Mouse (Mus musculus) MEL (cell line): Measurements from ENCODE around the gene Kcnb1.

Source experiments
- CHD1 ChIP-seq: IDR thresholded peaks from 2 replicates; pipeline ENCODE4 v1.6.1; 2012; ENCODE audit warnings: low read depth, mild to moderate bottlenecking, inconsistent platforms, low read length, improper control_type of control experiment
- CTCF ChIP-seq, 3 experiments: IDR thresholded peaks in 2 of 3; conservative IDR thresholded peaks in 1 of 3; 2 replicates each; pipeline ENCODE4 v1.5.1; 2011 to 2012; ENCODE audit warnings: low read length in 3 of 3, low read depth in 2 of 3, mild to moderate bottlenecking in 2 of 3, improper control_type of control experiment in 1 of 3, inconsistent platforms in 1 of 3, mixed read lengths in 1 of 3, moderate library complexity in 1 of 3; ENCODE audit not compliant: control insufficient read depth in 1 of 3, insufficient read depth in 1 of 3, poor library complexity in 1 of 3, severe bottlenecking in 1 of 3
- E2F4 ChIP-seq: IDR thresholded peaks from 2 replicates; pipeline ENCODE4 v1.6.1; 2011; ENCODE audit warnings: low read depth, low read length, improper control_type of control experiment, borderline replicate concordance
- EP300 ChIP-seq, 2 experiments: IDR thresholded peaks; 2 replicates each; pipeline ENCODE4 v1.6.1; 2011; ENCODE audit warnings: improper control_type of control experiment in 2 of 2, low read length in 2 of 2, low read depth in 1 of 2, mild to moderate bottlenecking in 1 of 2
- GATA1 ChIP-seq: IDR thresholded peaks from 2 replicates; pipeline ENCODE4 v1.6.1; 2011; ENCODE audit warnings: low read depth, low read length, improper control_type of control experiment
- MAFK ChIP-seq: IDR thresholded peaks from 2 replicates; pipeline ENCODE4 v1.6.1; 2011; ENCODE audit warnings: low read depth, mild to moderate bottlenecking, low read length, improper control_type of control experiment, borderline replicate concordance
- MAX ChIP-seq: IDR thresholded peaks from 2 replicates; pipeline ENCODE4 v1.6.1; 2011; ENCODE audit warnings: low read length, improper control_type of control experiment
- NELFE ChIP-seq: IDR thresholded peaks from 2 replicates; pipeline ENCODE4 v1.6.1; 2011; ENCODE audit warnings: low read depth, low read length, improper control_type of control experiment
- NRF1 ChIP-seq: IDR thresholded peaks from 2 replicates; pipeline ENCODE4 v1.6.1; 2014; ENCODE audit warnings: low read depth, mild to moderate bottlenecking, inconsistent platforms, low read length, improper control_type of control experiment, moderate library complexity; ENCODE audit not compliant: poor library complexity, insufficient read depth, severe bottlenecking
- POLR2A ChIP-seq, 2 experiments: IDR thresholded peaks; 2 replicates each; pipeline ENCODE4 v1.6.1; 2011 to 2012; ENCODE audit warnings: low read length in 2 of 2, mild to moderate bottlenecking in 2 of 2, control low read depth in 1 of 2, improper control_type of control experiment in 1 of 2, low read depth in 1 of 2, moderate library complexity in 1 of 2; ENCODE audit not compliant: control insufficient read depth in 1 of 2, insufficient read depth in 1 of 2, poor library complexity in 1 of 2
- POLR2AphosphoS2 ChIP-seq: IDR thresholded peaks from 2 replicates; pipeline ENCODE4 v1.6.1; 2011; ENCODE audit warnings: low read length, improper control_type of control experiment
- RAD21 ChIP-seq: IDR thresholded peaks from 2 replicates; pipeline ENCODE4 v1.6.1; 2011; ENCODE audit warnings: mild to moderate bottlenecking, low read depth, low read length, improper control_type of control experiment
- UBTF ChIP-seq: IDR thresholded peaks from 2 replicates; pipeline ENCODE4 v1.6.1; 2012; ENCODE audit warnings: low read depth, mild to moderate bottlenecking, inconsistent platforms, low read length, improper control_type of control experiment, moderate library complexity, borderline replicate concordance; ENCODE audit not compliant: insufficient read depth
- ZNF384 ChIP-seq: IDR thresholded peaks from 2 replicates; pipeline ENCODE4 v1.6.1; 2012; ENCODE audit warnings: low read depth, mild to moderate bottlenecking, inconsistent platforms, low read length, improper control_type of control experiment

DNA sequence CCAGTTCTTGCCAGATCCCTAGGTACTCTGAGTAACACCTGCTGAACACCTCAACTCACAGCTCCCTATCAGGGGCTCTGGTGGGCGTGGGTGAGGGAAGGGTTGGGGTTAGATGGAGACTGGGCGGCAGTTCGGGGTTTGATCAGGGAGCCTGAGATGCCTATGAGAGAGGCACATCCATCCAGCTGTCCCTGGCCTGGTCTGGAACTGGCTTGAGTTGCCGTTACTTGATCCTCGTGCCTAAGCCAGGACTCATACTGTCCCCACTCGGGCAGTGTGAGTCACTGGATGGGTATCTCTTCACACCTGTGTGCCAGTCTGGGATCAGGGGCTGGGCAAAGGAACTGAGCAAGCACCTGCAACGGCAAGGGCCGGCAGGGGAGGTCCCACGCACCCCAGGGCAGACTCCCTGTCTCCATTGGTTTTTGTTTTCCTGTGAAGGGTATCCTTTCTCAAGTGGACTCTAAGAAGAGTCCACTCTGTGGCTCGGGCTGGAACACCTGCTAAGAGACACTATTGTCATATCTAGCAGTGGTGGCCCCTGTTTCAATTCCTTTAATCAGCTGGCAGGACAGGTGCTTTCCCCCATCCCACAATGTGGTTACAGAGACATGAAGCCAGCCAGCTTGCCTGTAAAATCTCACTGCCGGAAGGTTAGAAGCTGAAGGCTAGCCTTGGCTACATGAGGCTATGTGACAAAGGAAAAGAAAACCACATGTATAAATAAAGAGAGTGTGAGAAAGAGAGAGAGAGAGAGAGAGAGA, 112.6 kb downstream of the Kcnb1 start:
- TF ChIP-seq POLR2A (IDR thresholded peaks at IDR 0.05; ENCODE audit: control insufficient read depth in 1 of 2, insufficient read depth in 1 of 2, low read depth in 1 of 2, low read length in 2 of 2, poor library complexity in 1 of 2) (no peak), CTCF (IDR thresholded peaks at IDR 0.05 in 2 of 3, conservative IDR thresholded peaks at IDR 0.05 in 1 of 3; ENCODE audit: control insufficient read depth in 1 of 3, insufficient read depth in 1 of 3, low read depth in 2 of 3, low read length in 3 of 3, poor library complexity in 1 of 3, severe bottlenecking in 1 of 3) (no peak), NRF1 (no peak), MAFK (no peak), GATA1 (no peak), MAX (no peak), CHD1 (no peak), EP300 (IDR thresholded peaks at IDR 0.05; ENCODE audit: low read depth in 1 of 2, low read length in 2 of 2) (no peak), UBTF (no peak), E2F4 (no peak), NELFE (no peak), RAD21 (no peak), POLR2AphosphoS2 (no peak), ZNF384 (no peak)
